Mouse (Mus musculus): ENCODE results near the gene Olfr1231. TPM values are rescaled to one million over a fixed set of nuclear protein-coding genes. Genes with fewer than 3 reads are reported as not detected.

The Olfr1231 gene
- polyA plus RNA-seq (2012; rRNA removed) = not detected in 2 replicates

GRCm38 (mm10) chr2:89306974-89307373, at the start of gene Olfr1231:
Olfr1231 (minus strand) TSS chr2:89307074.
- WGBS = 76% methylated on average over 2 of the region's 2 CpGs
- Histone ChIP-seq H3K36me3 (ENCODE audit: control insufficient read depth, insufficient read depth, low read length) (no peaks in the 10 kb centered on the region), H3K4me1 (ENCODE audit: control insufficient read depth, insufficient read depth, insufficient read length) (no peaks in the 10 kb centered on the region), H3K4me3 (ENCODE audit: extremely low read depth, insufficient read depth, insufficient read length) (no peak within 1 kb of the TSS), H3K27me3 (ENCODE audit: control insufficient read depth, insufficient read depth, low read length) (no peaks in the 10 kb centered on the region), H3K27ac (ENCODE audit: insufficient read depth, low read length) (no peak within 1 kb of the TSS)
- DNase-seq (ENCODE audit: low read depth in 1 of 2, low spot score in 2 of 2) = no peak
- TF ChIP-seq POLR2A (IDR thresholded peaks at IDR 0.05; ENCODE audit: low read depth, low read length) (no peak), CTCF (IDR thresholded peaks at IDR 0.05; ENCODE audit: extremely low read depth, insufficient read depth, insufficient read length, insufficient replicate concordance) (no peak)

GRCm38 (mm10) chr2:89342298-89342697, 35.4 kb upstream of the Olfr1231 start, which contains the start of gene Olfr1233:
Olfr1233 (minus strand) TSS chr2:89342398.
- no peaks in the 10 kb centered on the region for H3K4me1 ChIP-seq (ENCODE audit: control insufficient read depth, insufficient read depth, insufficient read length)
- H3K36me3 ChIP-seq (ENCODE audit: control insufficient read depth, insufficient read depth, low read length) = no peaks in the 10 kb centered on the region
- no peak for TF ChIP-seq POLR2A (IDR thresholded peaks at IDR 0.05; ENCODE audit: low read depth, low read length)
- TF ChIP-seq CTCF (IDR thresholded peaks at IDR 0.05; ENCODE audit: extremely low read depth, insufficient read depth, insufficient read length, insufficient replicate concordance) = no peak
- no peak within 1 kb of the TSS for H3K27ac ChIP-seq (ENCODE audit: insufficient read depth, low read length)
- no peak within 1 kb of the TSS for H3K4me3 ChIP-seq (ENCODE audit: extremely low read depth, insufficient read depth, insufficient read length)
- H3K27me3 ChIP-seq (ENCODE audit: control insufficient read depth, insufficient read depth, low read length) = no peaks in the 10 kb centered on the region
- no peak for DNase-seq (ENCODE audit: low read depth in 1 of 2, low spot score in 2 of 2)

- TF ChIP-seq CTCF (IDR thresholded peaks at IDR 0.05; ENCODE audit: extremely low read depth, insufficient read depth, insufficient read length, insufficient replicate concordance) = no peak
- no peak for TF ChIP-seq POLR2A (IDR thresholded peaks at IDR 0.05; ENCODE audit: low read depth, low read length)
- H3K4me1 ChIP-seq (ENCODE audit: control insufficient read depth, insufficient read depth, insufficient read length) = no peaks in the 10 kb centered on the region
- H3K4me3 ChIP-seq (ENCODE audit: extremely low read depth, insufficient read depth, insufficient read length) = no peak within 1 kb of the TSS
- H3K27me3 ChIP-seq (ENCODE audit: control insufficient read depth, insufficient read depth, low read length) = no peaks in the 10 kb centered on the region
- no peaks in the 10 kb centered on the region for H3K36me3 ChIP-seq (ENCODE audit: control insufficient read depth, insufficient read depth, low read length)
- no peak for DNase-seq (ENCODE audit: low read depth in 1 of 2, low spot score in 2 of 2)
- no peak within 1 kb of the TSS for H3K27ac ChIP-seq (ENCODE audit: insufficient read depth, low read length)
Observed at GRCm38 (mm10) chr2:89329575-89329974, 22.7 kb upstream of the Olfr1231 start, which contains the start of gene Olfr1232. Olfr1232 (minus strand) TSS chr2:89329675.

- Histone ChIP-seq H3K27me3 (ENCODE audit: control insufficient read depth, insufficient read depth, low read length) (no peaks in the 10 kb centered on the region), H3K4me1 (ENCODE audit: control insufficient read depth, insufficient read depth, insufficient read length) (no peaks in the 10 kb centered on the region), H3K4me3 (ENCODE audit: extremely low read depth, insufficient read depth, insufficient read length) (no peak within 1 kb of the TSS), H3K27ac (ENCODE audit: insufficient read depth, low read length) (no peak within 1 kb of the TSS), H3K36me3 (ENCODE audit: control insufficient read depth, insufficient read depth, low read length) (no peaks in the 10 kb centered on the region)
- 94% methylated on average over 1 of the region's 1 CpGs for WGBS
- no peak for DNase-seq (ENCODE audit: low read depth in 1 of 2, low spot score in 2 of 2)
- TF ChIP-seq CTCF (IDR thresholded peaks at IDR 0.05; ENCODE audit: extremely low read depth, insufficient read depth, insufficient read length, insufficient replicate concordance) (no peak), POLR2A (IDR thresholded peaks at IDR 0.05; ENCODE audit: low read depth, low read length) (no peak)
Observed at GRCm38 (mm10) chr2:89297168-89297567, 9.7 kb downstream of the Olfr1231 start, which contains the start of gene Olfr1230. Olfr1230 (minus strand) TSS chr2:89297268.

GRCm38 (mm10) chr2:89287914-89288313, 19.0 kb downstream of the Olfr1231 start, which contains the start of gene Olfr1229:
Olfr1229 (minus strand) TSS chr2:89288014.
- no peak within 1 kb of the TSS for H3K27ac ChIP-seq (ENCODE audit: insufficient read depth, low read length)
- no peaks in the 10 kb centered on the region for H3K36me3 ChIP-seq (ENCODE audit: control insufficient read depth, insufficient read depth, low read length)
- 77% methylated on average over 2 of the region's 2 CpGs for WGBS
- no peak for TF ChIP-seq POLR2A (IDR thresholded peaks at IDR 0.05; ENCODE audit: low read depth, low read length)
- no peak for TF ChIP-seq CTCF (IDR thresholded peaks at IDR 0.05; ENCODE audit: extremely low read depth, insufficient read depth, insufficient read length, insufficient replicate concordance)
- no peak within 1 kb of the TSS for H3K4me3 ChIP-seq (ENCODE audit: extremely low read depth, insufficient read depth, insufficient read length)
- no peaks in the 10 kb centered on the region for H3K27me3 ChIP-seq (ENCODE audit: control insufficient read depth, insufficient read depth, low read length)
- H3K4me1 ChIP-seq (ENCODE audit: control insufficient read depth, insufficient read depth, insufficient read length) = no peaks in the 10 kb centered on the region
- no peak for DNase-seq (ENCODE audit: low read depth in 1 of 2, low spot score in 2 of 2)

GRCm38 (mm10) chr2:89253962-89254361, 52.9 kb downstream of the Olfr1231 start, which contains the start of gene Olfr1228:
Olfr1228 (minus strand) TSS chr2:89254062.
- TF ChIP-seq CTCF (IDR thresholded peaks at IDR 0.05; ENCODE audit: extremely low read depth, insufficient read depth, insufficient read length, insufficient replicate concordance) (no peak), POLR2A (IDR thresholded peaks at IDR 0.05; ENCODE audit: low read depth, low read length) (no peak)
- no peak within 1 kb of the TSS for H3K27ac ChIP-seq (ENCODE audit: insufficient read depth, low read length)
- no peaks in the 10 kb centered on the region for H3K27me3 ChIP-seq (ENCODE audit: control insufficient read depth, insufficient read depth, low read length)
- H3K4me1 ChIP-seq (ENCODE audit: control insufficient read depth, insufficient read depth, insufficient read length) = no peaks in the 10 kb centered on the region
- no peak for DNase-seq (ENCODE audit: low read depth in 1 of 2, low spot score in 2 of 2)
- H3K36me3 ChIP-seq (ENCODE audit: control insufficient read depth, insufficient read depth, low read length) = no peaks in the 10 kb centered on the region
- no peak within 1 kb of the TSS for H3K4me3 ChIP-seq (ENCODE audit: extremely low read depth, insufficient read depth, insufficient read length)

Other genes with a start within 250 kb of the Olfr1231 start
- not detected in 2 replicates for gene Olfr1218, start 245.9 kb downstream of the Olfr1231 start, polyA plus RNA-seq (2012; rRNA removed)
- gene Olfr1219, start 223.6 kb downstream of the Olfr1231 start, polyA plus RNA-seq (2012; rRNA removed) = not detected in 2 replicates
- not detected in 2 replicates for gene Olfr1220, start 200.2 kb downstream of the Olfr1231 start, polyA plus RNA-seq (2012; rRNA removed)
- not detected in 2 replicates for gene Olfr1221, start 189.8 kb downstream of the Olfr1231 start, polyA plus RNA-seq (2012; rRNA removed)
- gene Olfr1222, start 174.0 kb downstream of the Olfr1231 start, polyA plus RNA-seq (2012; rRNA removed) = not detected in 2 replicates
- not detected in 2 replicates for gene Olfr1223, start 155.5 kb downstream of the Olfr1231 start, polyA plus RNA-seq (2012; rRNA removed)
- not detected in 2 replicates for gene Olfr1224-ps1, start 143.0 kb downstream of the Olfr1231 start, polyA plus RNA-seq (2012; rRNA removed)
- gene Olfr1225, start 132.4 kb downstream of the Olfr1231 start, polyA plus RNA-seq (2012; rRNA removed) = not detected in 2 replicates
- gene Olfr1226, start 107.0 kb downstream of the Olfr1231 start, polyA plus RNA-seq (2012; rRNA removed) = not detected in 2 replicates
- gene Olfr1228, start 53.0 kb downstream of the Olfr1231 start, polyA plus RNA-seq (2012; rRNA removed) = not detected in 2 replicates
- gene Olfr1229, start 19.1 kb downstream of the Olfr1231 start, polyA plus RNA-seq (2012; rRNA removed) = not detected in 2 replicates
- not detected in 2 replicates for gene Olfr1230, start 9.8 kb downstream of the Olfr1231 start, polyA plus RNA-seq (2012; rRNA removed)
- gene Olfr1232, start 22.6 kb upstream of the Olfr1231 start, polyA plus RNA-seq (2012; rRNA removed) = not detected in 2 replicates
- not detected in 2 replicates for gene Olfr1233, start 35.3 kb upstream of the Olfr1231 start, polyA plus RNA-seq (2012; rRNA removed)
- not detected in 2 replicates for gene Olfr1234, start 57.8 kb upstream of the Olfr1231 start, polyA plus RNA-seq (2012; rRNA removed)
- gene Olfr1238, start 102.6 kb upstream of the Olfr1231 start, polyA plus RNA-seq (2012; rRNA removed) = not detected in 2 replicates
- not detected in 2 replicates for gene Olfr1239, start 113.3 kb upstream of the Olfr1231 start, polyA plus RNA-seq (2012; rRNA removed)
- gene Olfr1240, start 135.9 kb upstream of the Olfr1231 start, polyA plus RNA-seq (2012; rRNA removed) = not detected in 2 replicates
- gene Olfr1241, start 180.1 kb upstream of the Olfr1231 start, polyA plus RNA-seq (2012; rRNA removed) = not detected in 2 replicates
- gene Olfr1242, start 191.3 kb upstream of the Olfr1231 start, polyA plus RNA-seq (2012; rRNA removed) = not detected in 2 replicates
- gene Olfr1243, start 224.4 kb upstream of the Olfr1231 start, polyA plus RNA-seq (2012; rRNA removed) = not detected in 2 replicates